Mouse (Mus musculus) layer of hippocampus, adult 8-10 months (tissue): ENCODE measurements around the gene Smtnl2. TPM values are rescaled to one million over a fixed set of nuclear protein-coding genes. Genes with fewer than 3 reads are reported as not detected.

ENCODE experiments used
- DNase-seq, 2 experiments: peaks; one replicate each; pipeline ENCODE4 v3.0.0; 2022; ENCODE audit warnings: low spot score in 2 of 2
- total RNA-seq, 4 experiments: library from RNA; stranded (reverse); gene quantifications; 2 replicates each; pipeline ENCODE4 v1.2.4; 2022

Gene Smtnl2
- total RNA-seq, 4 experiments from 2014 or later = 1.3 to 3.9 (median 2.0) TPM

GRCm38 (mm10) chr11:72402017-72402416 is 9.5 kb downstream of the Smtnl2 start:
- no peak for DNase-seq

GRCm38 (mm10) chr11:72401068-72401467 is 10.4 kb downstream of the Smtnl2 start:
- DNase-seq = no peak

GRCm38 (mm10) chr11:72397811-72398525 is 13.5 kb downstream of the Smtnl2 start:
- no peak for DNase-seq

GRCm38 (mm10) chr11:72397072-72397471 is 14.4 kb downstream of the Smtnl2 start:
- peak in 1 of 2 experiments; percentile 27 for DNase-seq

- no peak for DNase-seq
Measured at GRCm38 (mm10) chr11:72396621-72397020, 14.9 kb downstream of the Smtnl2 start.

GRCm38 (mm10) chr11:72395652-72396051 is 15.9 kb downstream of the Smtnl2 start:
- DNase-seq = no peak

- DNase-seq = no peak
Measured at GRCm38 (mm10) chr11:72394694-72395093, 16.8 kb downstream of the Smtnl2 start.

GRCm38 (mm10) chr11:72393669-72394068 is 17.8 kb downstream of the Smtnl2 start:
- peak in 1 of 2 experiments; percentile 16 for DNase-seq

GRCm38 (mm10) chr11:72393243-72393642 is 18.3 kb downstream of the Smtnl2 start:
- no peak for DNase-seq

- no peak for DNase-seq
Measured at GRCm38 (mm10) chr11:72391181-72391580, 20.3 kb downstream of the Smtnl2 start.

GRCm38 (mm10) chr11:72389407-72390142 is 21.9 kb downstream of the Smtnl2 start:
- DNase-seq = no peak

GRCm38 (mm10) chr11:72388113-72388529 is 23.4 kb downstream of the Smtnl2 start:
- DNase-seq = no peak

- no peak for DNase-seq
Measured at GRCm38 (mm10) chr11:72379351-72379750, 32.2 kb downstream of the Smtnl2 start.

- no peak for DNase-seq
Measured at GRCm38 (mm10) chr11:72378222-72378621, 33.3 kb downstream of the Smtnl2 start.

- no peak for DNase-seq
Measured at GRCm38 (mm10) chr11:72376562-72376961, 35.0 kb downstream of the Smtnl2 start.

- no peak for DNase-seq
Measured at GRCm38 (mm10) chr11:72369904-72370672, 41.4 kb downstream of the Smtnl2 start.

- DNase-seq = no peak
Measured at GRCm38 (mm10) chr11:72367934-72368674, 43.4 kb downstream of the Smtnl2 start.

GRCm38 (mm10) chr11:72366126-72366525 is 45.4 kb downstream of the Smtnl2 start:
- no peak for DNase-seq

- DNase-seq = no peak
Measured at GRCm38 (mm10) chr11:72364526-72364925, 47.0 kb downstream of the Smtnl2 start.

GRCm38 (mm10) chr11:72363523-72364240 is 47.8 kb downstream of the Smtnl2 start:
- DNase-seq = no peak

- DNase-seq = no peak
Measured at GRCm38 (mm10) chr11:72362347-72362741, 49.2 kb downstream of the Smtnl2 start, which contains the start of gene Tekt1. Gene Tekt1 (minus strand): TSS chr11:72362442.
